16 mouse cellular contexts compared by ENCODE assay signal in the genomic region with DNA sequence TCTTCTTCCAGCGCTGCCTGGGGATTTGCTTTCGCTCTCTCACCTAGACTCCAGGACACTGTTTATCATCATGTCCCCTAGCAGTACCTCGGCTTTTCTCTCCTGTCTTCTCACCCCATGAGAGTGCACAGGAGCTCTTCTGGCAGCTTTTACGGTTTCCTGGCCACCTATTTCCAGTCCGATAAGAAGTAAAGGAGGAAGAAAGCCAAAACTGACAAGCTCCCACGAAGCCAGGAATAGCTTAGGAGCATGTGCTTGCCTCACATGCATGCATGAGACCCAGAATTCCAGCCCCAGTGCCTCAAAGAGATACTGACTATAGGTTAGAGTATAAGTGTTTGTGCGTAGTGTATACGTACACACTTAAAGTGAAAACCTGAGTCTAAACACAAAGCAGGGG. TPM values are rescaled to one million over a fixed set of nuclear protein-coding genes. Genes with fewer than 3 reads are reported as not detected.
DNase-seq lines count a peak whose midpoint lies in the region; ATAC-seq lines count a peak whose summit lies in the region.
"Had no signal": no experiment of that assay in that cellular context is flagged by ENCODE, and none has a peak within 500 bp of the region (broad histone marks: within the 10 kb centered on the region; RNA-seq: fewer than 3 reads in every experiment).

No protein-coding gene starts in this region.

- no peak for ATAC-seq in megakaryocyte, adult 5-6 weeks (ENCODE audit: poor library complexity, severe bottlenecking)
- no peak for ATAC-seq in stomach, embryonic 16.5 days (ENCODE audit: insufficient read depth, low FRiP score)
- ATAC-seq: forebrain, postnatal 0 days had no signal

- peak overlapping the region; percentile 85 for H3K27ac ChIP-seq in heart, embryonic 10.5 days
- peak overlapping the region; percentile 38 for H3K27ac ChIP-seq in stomach, embryonic 16.5 days (ENCODE audit: low read length)
- H3K27ac ChIP-seq: left cerebral cortex, adult 2 months; liver, embryonic 14.5 days; macrophage had no signal

- intact Hi-C loops in heart, postnatal 14 days (cut with DNase I): no loop called here

- peaks cover 40% of the 10 kb centered on the region for H3K4me1 ChIP-seq in megakaryocyte, embryonic 14.5 days
- H3K4me1 ChIP-seq in heart, embryonic 10.5 days: peaks cover 63% of the 10 kb centered on the region
- peaks cover 19% of the 10 kb centered on the region for H3K4me1 ChIP-seq in stomach, embryonic 16.5 days (ENCODE audit: control insufficient read depth, insufficient read depth, low read length)

- H3K27me3 ChIP-seq in megakaryocyte, embryonic 14.5 days (replicated peaks): peaks cover 7% of the 10 kb centered on the region
- no peaks in the 10 kb centered on the region for H3K27me3 ChIP-seq in heart, embryonic 10.5 days (ENCODE audit: insufficient read depth, poor library complexity, severe bottlenecking)
- H3K27me3 ChIP-seq in stomach, embryonic 16.5 days (ENCODE audit: control insufficient read depth, insufficient read depth, low read length): no peaks in the 10 kb centered on the region
- H3K27me3 ChIP-seq: embryonic facial prominence, embryonic 15.5 days had no signal

- peak overlapping the region; percentile 64 for H3K4me3 ChIP-seq in megakaryocyte, embryonic 14.5 days (replicated peaks)
- H3K4me3 ChIP-seq in heart, embryonic 10.5 days: peak overlapping the region; percentile 32
- no peak overlapping the region for H3K4me3 ChIP-seq in stomach, embryonic 16.5 days (replicated peaks; ENCODE audit: low read length)
- H3K4me3 ChIP-seq: embryonic facial prominence, embryonic 15.5 days; left cerebral cortex, adult 2 months; myocyte had no signal

- 26% methylated on average over 8 of the region's 8 CpGs for WGBS in heart, embryonic 10.5 days
- 45% methylated on average over 8 of the region's 8 CpGs for WGBS in stomach, embryonic 16.5 days

- H3K4me2 ChIP-seq in stomach, embryonic 16.5 days (ENCODE audit: low read depth, low read length): no peak overlapping the region
- H3K4me2 ChIP-seq: embryonic facial prominence, embryonic 15.5 days had no signal

- H3K9me3 ChIP-seq in megakaryocyte, embryonic 14.5 days: no peaks in the 10 kb centered on the region
- no peaks in the 10 kb centered on the region for H3K9me3 ChIP-seq in heart, embryonic 10.5 days
- H3K9me3 ChIP-seq in stomach, embryonic 16.5 days (replicated peaks; ENCODE audit: control insufficient read depth, low read length): no peaks in the 10 kb centered on the region
- H3K9me3 ChIP-seq: embryonic facial prominence, embryonic 15.5 days had no signal

- peak; percentile 71 for DNase-seq in heart, embryonic 10.5 days (ENCODE audit: low spot score)
- DNase-seq in heart, postnatal 14 days: peak; percentile 23 to 55
- DNase-seq in T-cell, adult 2 months (ENCODE audit: low spot score): no peak
- DNase-seq in frontal cortex, adult 2 months (ENCODE audit: extremely low spot score in 1 of 2, low spot score in 1 of 2): no peak
- DNase-seq: adrenal gland, postnatal 10 days; cerebellum, postnatal 25 days; forebrain, postnatal 0 days; right cerebral cortex, postnatal 14 days had no signal

- peak overlapping the region; percentile 54; the same call in 1 of the 2 replicates for H3K9ac ChIP-seq in stomach, embryonic 16.5 days (ENCODE audit: low read length)
- H3K9ac ChIP-seq: embryonic facial prominence, embryonic 15.5 days; forebrain, postnatal 0 days; liver, embryonic 14.5 days had no signal

- H3K36me3 ChIP-seq in megakaryocyte, embryonic 14.5 days (replicated peaks; ENCODE audit: low read length): peaks cover 5% of the 10 kb centered on the region
- no peaks in the 10 kb centered on the region for H3K36me3 ChIP-seq in heart, embryonic 10.5 days
- H3K36me3 ChIP-seq in stomach, embryonic 16.5 days (ENCODE audit: control insufficient read depth, insufficient read depth, low read length): no peaks in the 10 kb centered on the region
- H3K36me3 ChIP-seq: embryonic facial prominence, embryonic 15.5 days had no signal

RNA-seq across cellular contexts. Expression of a gene that starts 2.8 kb away (rescaled TPM):
- polyA plus RNA-seq in megakaryocyte, embryonic 14.5 days (2012; ENCODE audit: insufficient read depth, low replicate concordance): 5.7 and 9.2 TPM in 2 replicates
- 27.8 and 30.1 TPM in 2 replicates for total RNA-seq in megakaryocyte, adult 5-6 weeks (2015)
- 36.3 and 43.2 TPM in 2 replicates for total RNA-seq in megakaryocyte, adult 5-6 weeks (2017)
- 56.6 and 60.6 TPM in 2 replicates for polyA plus RNA-seq in heart, embryonic 10.5 days (2016; fragmentation: Nextera tagmentation; extraction: Ambion mirVana)
- total RNA-seq in heart, postnatal 14 days (2021): 10 to 100 TPM; 26.4 to 26.8 TPM
- 31.3 and 31.4 TPM in 2 replicates for polyA plus RNA-seq in stomach, embryonic 16.5 days (2015; fragmentation: Nextera tagmentation; extraction: Ambion mirVana)
- polyA plus RNA-seq in frontal cortex, adult 2 months (2012; rRNA removed): 39.7 and 46.4 TPM in 2 replicates

Comparison
In these comparisons a context has a peak if more than half of its experiments do, and no peak if none do; other contexts are left out.
1. DNase-seq: peak in heart, embryonic 10.5 days (single experiment) and heart, postnatal 14 days (2 of 2); none in T-cell, adult 2 months (single experiment) and frontal cortex, adult 2 months (0 of 2).